Mouse (Mus musculus) midbrain, embryonic 11.5 days (tissue): ENCODE data around the gene Apaf1. TPM values are rescaled to one million over a fixed set of nuclear protein-coding genes. Genes with fewer than 3 reads are reported as not detected.

Experiments used
- ATAC-seq: fragments of 200-750 bp; cut with Nextera tagmentation; 2 replicates; pipeline ENCODE4 v1.8.0; 2017; ENCODE audit warnings: moderate TSS enrichment, moderate library complexity; ENCODE audit not compliant: low FRiP score
- DNase-seq: peaks from one replicate; pipeline ENCODE4 v3.0.0; 2015; ENCODE audit warnings: low spot score; ENCODE audit errors: missing footprints
- H3K27ac ChIP-seq: fragments of 300-500 bp; sonication (generic); 2 replicates; pipeline ENCODE4 v1.5.1; 2014; ENCODE audit warnings: low read depth, low read length
- H3K27me3 ChIP-seq: fragments of 300-500 bp; sonication (generic); 2 replicates; pipeline ENCODE4 v1.6.1; 2014; ENCODE audit warnings: mild to moderate bottlenecking, low read length, moderate library complexity, mixed read lengths; ENCODE audit not compliant: control insufficient read depth, insufficient read depth
- H3K36me3 ChIP-seq: fragments of 300-500 bp; sonication (generic); 2 replicates; pipeline ENCODE4 v1.6.1; 2014; ENCODE audit warnings: mild to moderate bottlenecking, low read length, moderate library complexity, mixed read lengths; ENCODE audit not compliant: control insufficient read depth, insufficient read depth
- H3K4me1 ChIP-seq: fragments of 300-500 bp; sonication (generic); 2 replicates; pipeline ENCODE4 v1.6.1; 2014; ENCODE audit warnings: low read length; ENCODE audit not compliant: control insufficient read depth, insufficient read depth
- H3K4me2 ChIP-seq: fragments of 300-500 bp; sonication (generic); 2 replicates; pipeline ENCODE4 v1.6.1; 2014; ENCODE audit warnings: mild to moderate bottlenecking, moderate library complexity
- H3K4me3 ChIP-seq: fragments of 300-500 bp; sonication (generic); 2 replicates; pipeline ENCODE4 v1.5.1; 2014; ENCODE audit warnings: low read depth, low read length
- H3K9ac ChIP-seq: fragments of 300-500 bp; sonication (generic); 2 replicates; pipeline ENCODE4 v1.6.1; 2014; ENCODE audit warnings: low read length
- H3K9me3 ChIP-seq: fragments of 300-500 bp; sonication (generic); 2 replicates; pipeline ENCODE4 v1.6.1; 2016; ENCODE audit warnings: low read length; ENCODE audit not compliant: control insufficient read depth
- WGBS: fragments of 180-500 bp; shearing (Covaris S2); extraction: QIAGEN DNeasy Blood & Tissue Kit; methylation state at CpG from one replicate; pipeline ENCODE4 v1.1.7; 2014; 5-methylcytosine and 5-hydroxymethylcytosine counted together
- polyA plus RNA-seq: library from polyadenylated mRNA; unstranded; fragments of >200 nt; fragmentation: Nextera tagmentation; extraction: Ambion mirVana; gene quantifications from 2 replicates; pipeline ENCODE4 v1.2.1, GENCODE M21; 2014

Gene Apaf1
- polyA plus RNA-seq, 1 experiment from 2014 or later = 23.9 TPM

DNA sequence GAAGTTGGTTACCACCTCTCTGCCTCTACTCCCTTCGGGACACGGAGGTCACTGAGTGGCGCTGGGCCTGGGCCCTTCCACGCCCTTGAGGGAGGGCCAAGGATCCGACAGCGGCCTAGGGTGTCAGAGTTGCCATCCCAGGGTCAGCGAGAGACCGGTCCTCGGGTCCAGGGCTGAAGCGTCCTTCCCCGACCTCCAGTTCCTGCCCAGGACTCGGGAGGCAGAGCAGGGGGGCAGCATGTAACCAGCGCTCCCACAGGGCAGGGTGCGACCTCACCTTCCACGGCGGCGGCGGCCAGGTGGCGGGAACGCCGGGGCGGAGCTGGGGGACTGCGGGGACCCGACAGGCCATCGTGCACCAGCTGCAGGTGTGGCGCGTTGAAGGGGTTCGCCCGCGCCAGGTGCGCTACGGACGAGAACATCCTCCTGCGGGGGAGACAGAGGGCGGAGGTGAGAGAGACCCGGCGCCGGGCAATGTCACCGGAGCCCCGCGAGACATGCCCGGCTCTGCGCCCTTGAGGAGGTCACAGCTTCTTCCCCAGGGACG lies 40.8 kb upstream of the Apaf1 start:
- Histone ChIP-seq H3K36me3 (peaks cover 14% of the 10 kb centered on the region; the same call in 1 of the 2 replicates), H3K4me3 (peak overlapping the region; percentile 100), H3K4me2 (peak overlapping the region; percentile 91), H3K27me3 (no peaks in the 10 kb centered on the region), H3K9me3 (no peaks in the 10 kb centered on the region), H3K27ac (peak overlapping the region; percentile 63; the same call in 1 of the 2 replicates), H3K9ac (peak overlapping the region; percentile 96), H3K4me1 (peaks cover 11% of the 10 kb centered on the region)
- ATAC-seq (peak; percentile 66), DNase-seq (no peak)
- WGBS = under 1% methylated on average over 44 of the region's 44 CpGs

DNA sequence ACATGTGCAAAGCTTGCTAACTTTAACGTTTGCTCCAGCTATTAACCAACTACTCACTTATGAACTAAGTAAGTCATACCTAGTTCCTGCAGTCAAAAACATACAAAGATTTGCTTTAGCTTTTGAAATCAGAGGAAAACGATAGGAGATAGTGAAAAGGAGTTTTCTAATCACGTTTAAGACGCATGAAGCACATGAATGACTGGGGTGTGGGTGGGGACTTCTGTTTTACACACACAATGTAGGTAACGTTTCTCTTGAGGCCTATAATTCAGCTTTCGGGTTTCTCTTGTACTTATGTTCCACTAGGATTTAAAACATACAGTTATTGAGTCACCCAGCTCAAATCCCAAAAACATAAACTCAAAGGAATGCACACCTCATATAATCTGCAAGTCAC lies 40.1 kb upstream of the Apaf1 start:
- no peak for DNase-seq
- Histone ChIP-seq H3K9me3 (no peaks in the 10 kb centered on the region), H3K4me3 (peak overlapping the region; percentile 100), H3K27me3 (no peaks in the 10 kb centered on the region), H3K36me3 (peaks cover 19% of the 10 kb centered on the region), H3K27ac (no peak overlapping the region), H3K4me2 (peak overlapping the region; percentile 91), H3K9ac (peak overlapping the region; percentile 96), H3K4me1 (peaks cover 11% of the 10 kb centered on the region)
- 42% methylated on average over 6 of the region's 6 CpGs for WGBS
- ATAC-seq = no peak

GRCm38 (mm10) chr10:91116958-91117357 lies 34.4 kb upstream of the Apaf1 start:
- WGBS = 95% methylated on average over 12 of the region's 12 CpGs
- no peak overlapping the region for H3K9ac ChIP-seq

DNA sequence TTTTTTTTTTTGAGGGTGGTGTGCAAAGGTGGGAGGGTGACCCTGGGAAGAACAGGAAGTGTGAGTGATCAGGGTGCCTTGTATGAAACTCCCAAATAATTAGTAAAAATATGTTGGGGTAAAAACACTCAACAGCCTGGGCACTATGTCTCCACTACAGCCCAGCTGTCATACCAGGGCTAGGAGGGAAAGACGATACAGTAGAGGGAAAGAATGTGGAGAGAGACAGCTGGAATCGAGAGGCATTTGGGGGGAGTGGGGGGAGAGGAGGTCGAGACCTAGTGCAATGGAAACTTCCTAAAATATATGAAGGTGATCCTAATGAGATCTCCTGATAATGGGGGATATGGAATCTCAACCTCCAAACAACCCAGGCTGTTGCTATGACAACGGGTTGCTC lies 27.3 kb upstream of the Apaf1 start:
- Histone ChIP-seq H3K27ac (no peak overlapping the region), H3K9me3 (no peaks in the 10 kb centered on the region; the same call in 1 of the 2 replicates), H3K36me3 (peaks cover 13% of the 10 kb centered on the region), H3K4me2 (no peak overlapping the region), H3K4me3 (no peak overlapping the region), H3K4me1 (no peaks in the 10 kb centered on the region), H3K9ac (no peak overlapping the region), H3K27me3 (no peaks in the 10 kb centered on the region)
- ATAC-seq (no peak), DNase-seq (no peak)
- WGBS = 85% methylated on average over 4 of the region's 4 CpGs

More at GRCm38 (mm10) chr10:91116958-91117357, 34.4 kb upstream of the Apaf1 start:
- no peak for ATAC-seq
- Histone ChIP-seq H3K9me3 (no peaks in the 10 kb centered on the region; the same call in 1 of the 2 replicates), H3K4me1 (peaks cover under 1% of the 10 kb centered on the region; the same call in 1 of the 2 replicates), H3K27me3 (no peaks in the 10 kb centered on the region), H3K4me2 (no peak overlapping the region), H3K27ac (no peak overlapping the region), H3K4me3 (no peak overlapping the region), H3K36me3 (peaks cover 53% of the 10 kb centered on the region)
- no peak for DNase-seq

- no peak overlapping the region for H3K4me3 ChIP-seq
- no peaks in the 10 kb centered on the region for H3K4me1 ChIP-seq
- DNase-seq (no peak), ATAC-seq (no peak)
- H3K9ac ChIP-seq = no peak overlapping the region
- H3K36me3 ChIP-seq = no peaks in the 10 kb centered on the region
- no peak overlapping the region for H3K27ac ChIP-seq
- 84% methylated on average over 3 of the region's 3 CpGs for WGBS
- no peaks in the 10 kb centered on the region for H3K27me3 ChIP-seq
- H3K9me3 ChIP-seq = no peaks in the 10 kb centered on the region; the same call in 1 of the 2 replicates
- H3K4me2 ChIP-seq = no peak overlapping the region
Observed at GRCm38 (mm10) chr10:91105981-91106380, 23.4 kb upstream of the Apaf1 start.

DNA sequence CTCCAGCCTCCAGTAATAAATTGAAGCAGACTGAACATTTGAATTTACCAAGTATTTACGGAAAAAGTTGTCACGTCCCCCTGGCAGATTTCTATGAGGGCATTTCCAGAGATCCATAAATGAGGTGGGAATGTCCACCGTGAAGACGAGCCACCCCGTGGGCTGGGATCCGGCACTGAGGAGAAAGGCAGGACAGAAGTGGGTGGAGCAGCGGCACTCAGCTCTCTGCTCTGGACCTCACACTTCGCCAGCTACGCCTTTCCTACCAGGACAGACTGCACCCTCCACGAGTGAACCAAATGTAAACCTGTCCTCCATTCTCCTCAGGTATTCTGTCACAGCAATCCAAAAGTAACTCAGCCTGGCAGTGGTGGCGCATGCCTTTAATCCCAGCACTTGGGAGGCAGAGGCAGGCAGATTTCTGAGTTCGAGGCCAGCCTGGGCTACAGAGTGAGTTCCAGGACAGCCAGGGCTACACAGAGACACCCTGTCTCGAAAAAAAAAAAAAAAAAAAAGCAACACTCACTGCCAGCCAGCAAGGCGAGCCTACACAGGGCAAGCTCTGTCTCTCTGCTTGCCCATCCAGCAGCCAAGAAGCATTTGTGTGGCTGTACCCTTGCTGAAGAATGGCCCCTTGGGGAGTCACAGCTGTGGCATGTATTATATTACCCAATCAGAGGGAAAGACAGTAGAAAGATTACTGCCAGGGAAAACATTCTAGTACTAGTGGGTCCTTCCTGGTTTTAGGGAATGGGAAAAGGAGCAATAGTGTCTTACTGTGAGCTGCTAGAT lies 20.4 kb upstream of the Apaf1 start:
- Histone ChIP-seq H3K9ac (no peak overlapping the region), H3K27me3 (no peaks in the 10 kb centered on the region), H3K9me3 (no peaks in the 10 kb centered on the region), H3K36me3 (no peaks in the 10 kb centered on the region), H3K4me2 (no peak overlapping the region), H3K4me3 (no peak overlapping the region), H3K27ac (no peak overlapping the region), H3K4me1 (no peaks in the 10 kb centered on the region)
- no peak for DNase-seq
- WGBS = 91% methylated on average over 14 of the region's 14 CpGs
- ATAC-seq = no peak

DNA sequence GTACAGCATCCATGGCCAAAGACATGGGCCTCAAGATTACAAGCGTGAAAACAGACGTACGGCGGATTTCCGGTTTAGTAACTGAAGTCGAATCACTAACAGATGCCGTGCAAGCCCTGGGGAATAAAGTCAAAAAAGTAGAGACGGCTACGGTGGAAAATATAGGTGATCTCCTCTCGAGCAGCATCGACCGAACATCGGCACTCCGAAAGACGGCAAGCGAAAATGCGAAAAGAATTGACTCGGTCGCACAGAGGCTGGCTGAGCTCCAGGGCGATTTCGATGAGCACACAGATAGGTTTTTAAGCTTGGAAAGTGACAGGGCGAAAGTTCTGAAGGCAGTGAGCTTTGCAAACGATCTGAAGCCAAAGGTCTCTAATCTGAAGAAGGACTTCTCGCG lies 19.4 kb upstream of the Apaf1 start:
- ATAC-seq (no peak), DNase-seq (no peak)
- no peaks in the 10 kb centered on the region for H3K4me1 ChIP-seq
- no peak overlapping the region for H3K27ac ChIP-seq
- H3K4me2 ChIP-seq = no peak overlapping the region
- WGBS = 94% methylated on average over 25 of the region's 25 CpGs
- no peak overlapping the region for H3K4me3 ChIP-seq
- H3K27me3 ChIP-seq = no peaks in the 10 kb centered on the region
- no peak overlapping the region for H3K9ac ChIP-seq
- H3K9me3 ChIP-seq = no peaks in the 10 kb centered on the region
- H3K36me3 ChIP-seq = no peaks in the 10 kb centered on the region

DNA sequence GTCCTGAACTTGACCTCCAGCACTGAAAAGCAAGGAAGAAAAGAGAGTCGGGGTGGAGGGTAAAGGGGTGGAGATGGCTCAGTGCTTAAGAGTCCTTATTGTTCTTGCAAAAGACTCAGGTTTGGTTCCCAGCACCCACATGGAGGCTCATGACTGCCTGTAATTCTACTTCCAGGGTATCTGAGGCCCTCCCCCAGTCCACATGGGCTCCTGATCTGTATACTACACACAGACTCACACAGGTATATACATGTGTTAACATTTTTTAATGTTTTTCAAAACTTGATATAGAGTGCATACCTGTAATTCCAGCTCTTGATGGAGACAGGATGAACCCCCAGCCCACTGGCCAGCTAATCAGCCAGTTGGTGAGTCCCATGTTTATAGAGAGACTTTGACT lies 17.5 kb upstream of the Apaf1 start:
- ATAC-seq (no peak), DNase-seq (peak; percentile 70)
- H3K4me2 ChIP-seq = no peak overlapping the region
- H3K36me3 ChIP-seq = no peaks in the 10 kb centered on the region
- H3K4me3 ChIP-seq = no peak overlapping the region
- H3K4me1 ChIP-seq = no peaks in the 10 kb centered on the region
- H3K9me3 ChIP-seq = no peaks in the 10 kb centered on the region
- H3K27ac ChIP-seq = no peak overlapping the region
- WGBS = 71% methylated on average over 1 of the region's 1 CpGs
- no peak overlapping the region for H3K9ac ChIP-seq
- no peaks in the 10 kb centered on the region for H3K27me3 ChIP-seq

DNA sequence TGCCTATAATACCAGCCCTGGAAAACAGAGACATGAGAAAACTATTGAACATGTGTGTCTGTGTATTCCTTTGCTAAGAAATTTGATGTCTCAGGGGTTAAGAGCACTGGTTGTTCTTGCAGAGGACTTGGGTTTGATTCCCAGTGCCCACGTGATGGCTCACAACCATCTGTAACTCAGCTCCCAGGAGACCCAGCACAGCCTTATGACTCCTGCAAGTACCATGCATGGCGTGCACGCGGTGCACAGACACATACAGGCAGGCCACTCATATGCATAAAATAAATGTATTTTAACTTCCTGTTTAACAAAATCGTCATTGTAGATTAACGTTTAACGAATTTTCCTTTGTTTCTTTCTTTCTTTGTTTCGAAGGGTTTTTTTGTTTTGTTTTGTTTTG lies 15.5 kb upstream of the Apaf1 start:
- ATAC-seq (no peak), DNase-seq (no peak)
- Histone ChIP-seq H3K27me3 (no peaks in the 10 kb centered on the region), H3K9ac (no peak overlapping the region), H3K4me2 (no peak overlapping the region), H3K36me3 (no peaks in the 10 kb centered on the region), H3K4me3 (no peak overlapping the region), H3K9me3 (no peaks in the 10 kb centered on the region), H3K4me1 (no peaks in the 10 kb centered on the region), H3K27ac (no peak overlapping the region)
- WGBS = 91% methylated on average over 8 of the region's 8 CpGs
